Mouse (Mus musculus): ENCODE data around the gene Skp1a.
"Not testable (repeated sequence)": the region's sequence is repeated elsewhere in the genome, so short reads cannot be mapped to it uniquely, and the experiment has no call there.

Skp1a gene

DNA sequence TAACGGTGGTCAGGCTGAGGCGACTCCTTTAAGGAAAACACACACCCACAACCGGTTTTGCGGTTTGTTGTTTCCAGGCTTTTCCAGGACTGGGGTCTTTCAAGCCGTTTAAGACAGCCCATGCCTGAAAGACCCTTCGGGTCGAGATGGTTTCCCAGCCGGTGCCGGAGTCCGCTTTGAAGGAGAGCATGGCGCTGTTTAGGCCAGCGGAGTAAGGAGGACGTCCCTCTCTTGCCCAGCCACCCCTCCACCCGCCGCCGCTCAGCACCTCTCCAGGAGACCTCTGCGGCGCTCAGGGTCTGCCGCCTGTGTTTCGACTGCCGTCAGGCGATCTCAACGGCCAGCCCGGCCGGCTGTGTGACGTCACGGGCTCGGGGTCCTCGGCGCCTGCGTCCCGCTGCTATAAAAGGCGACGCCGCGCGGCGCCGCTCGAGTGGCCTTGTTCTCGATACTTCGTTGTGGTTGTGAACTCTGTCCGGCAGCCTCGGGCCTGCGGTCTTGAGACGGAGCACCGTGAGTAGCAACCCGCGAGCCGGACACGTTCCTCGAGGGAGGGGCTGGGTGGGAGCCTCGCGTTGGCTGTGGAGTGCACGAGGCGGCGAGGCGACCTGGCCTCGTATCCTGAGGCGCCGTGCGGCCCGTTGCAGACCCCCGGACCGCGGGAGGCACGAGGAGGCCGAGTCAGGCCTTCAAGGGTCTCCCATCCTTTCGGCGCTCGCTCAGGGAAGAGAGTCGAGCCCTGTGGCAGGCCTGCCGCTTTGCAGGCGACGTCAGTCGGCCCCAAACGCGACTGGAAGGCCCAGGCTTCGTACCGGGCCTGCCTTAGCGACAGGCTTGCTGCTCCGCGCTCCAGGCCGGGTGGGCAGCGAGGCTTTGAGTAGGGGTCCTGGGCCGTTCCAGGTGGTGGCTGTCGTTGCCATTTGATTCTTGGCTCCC is at the start of gene Skp1a:
Gene Skp1a (plus strand): TSS at position 390 of the 936 bp plus-strand sequence.
- in situ Hi-C loops (cut with MseI, MboI): no loop called here

DNA sequence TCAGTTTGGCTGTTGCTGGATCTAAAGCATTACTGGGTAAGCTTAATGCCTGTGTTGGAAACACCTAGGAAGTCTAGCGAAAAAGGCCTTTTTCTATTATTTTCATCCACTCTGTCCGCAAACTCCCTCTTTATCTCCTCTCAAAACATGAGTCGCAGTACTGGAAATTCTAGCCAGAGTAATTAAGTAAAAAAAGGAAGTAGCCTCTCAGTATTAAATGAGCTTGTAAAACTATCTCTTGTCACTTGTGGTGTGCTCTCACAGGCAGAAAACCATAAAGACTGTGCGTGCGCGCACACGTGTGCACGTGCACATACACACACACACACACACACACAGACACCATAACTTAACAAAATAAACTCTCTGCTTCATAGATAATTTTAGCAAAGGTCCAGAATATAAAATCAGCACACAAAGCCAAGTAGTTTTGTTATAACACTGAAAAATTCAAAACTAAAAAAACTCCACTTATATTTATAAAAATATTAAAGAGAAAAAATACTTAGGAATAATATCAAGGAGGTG is 35.2 kb upstream of the Skp1a start:
- in situ Hi-C loops (cut with MseI, MboI): not testable (repeated sequence)

DNA sequence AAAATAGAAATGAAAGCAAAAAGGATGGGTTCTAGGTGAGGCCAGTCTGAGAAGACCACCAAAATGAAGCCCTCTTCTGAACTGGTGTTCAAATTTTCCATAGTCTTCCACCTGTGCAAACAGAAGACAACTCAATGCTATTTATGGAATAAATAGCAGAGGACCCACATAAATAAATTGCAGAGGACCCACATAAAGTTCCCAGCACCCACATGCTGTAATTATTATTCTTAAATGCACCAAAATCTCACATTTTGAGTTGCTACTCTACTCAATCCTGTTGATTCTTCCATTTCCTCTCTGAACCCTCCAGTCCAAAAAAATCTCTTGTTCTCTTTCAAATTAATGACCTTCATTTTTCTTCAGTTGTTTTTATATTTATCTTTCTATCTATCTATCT is 17.9 kb upstream of the Skp1a start, which contains the start of gene Olfr1371:
Gene Olfr1371 (minus strand): TSS at position 101 of the 400 bp plus-strand sequence.
- in situ Hi-C loops (cut with MseI, MboI): no loop called here

DNA sequence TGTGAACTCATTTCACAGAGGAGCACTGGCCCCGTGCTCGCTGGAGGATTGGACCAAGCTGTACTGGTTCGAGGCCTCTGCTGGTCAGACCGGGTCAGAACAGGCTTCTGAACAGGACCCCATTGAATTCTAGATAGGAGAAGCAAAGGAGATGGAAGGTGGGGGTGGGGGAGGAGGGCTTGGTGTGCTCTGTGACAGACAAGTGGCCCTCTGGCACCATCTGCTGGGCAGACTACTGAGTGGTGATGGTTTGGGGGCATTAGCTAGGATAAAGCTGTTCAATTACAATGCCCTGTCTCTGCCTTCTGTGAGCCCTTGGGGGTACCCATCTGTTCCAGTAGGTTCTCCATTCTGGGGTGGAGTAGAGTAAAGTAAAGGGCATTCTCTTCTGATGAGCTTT is 11.5 kb upstream of the Skp1a start:
- in situ Hi-C loops (cut with MseI, MboI): loop anchor here (5.0 to 10.0 kb wide), 2 partner anchors 83 to 85 kb away; no protein-coding TSS in a partner anchor

DNA sequence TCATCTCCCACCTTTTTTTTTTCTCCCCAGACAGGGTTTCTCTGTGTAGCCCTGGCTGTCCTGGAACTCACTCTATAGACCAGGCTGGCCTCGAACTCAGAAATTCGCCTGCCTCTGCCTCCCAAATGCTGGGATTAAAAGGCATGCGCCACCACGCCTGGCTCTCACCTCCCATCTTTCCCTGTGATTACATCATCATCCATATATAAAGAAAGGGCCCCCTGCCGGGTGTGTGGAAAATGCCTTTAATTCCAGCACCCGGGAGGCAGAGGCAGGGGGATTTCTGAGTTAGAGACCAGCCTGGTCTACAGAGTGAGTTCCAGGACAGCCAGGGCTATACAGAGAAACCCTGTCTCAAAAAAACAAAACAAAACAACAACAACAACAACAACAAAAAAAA is 9.9 kb upstream of the Skp1a start:
- in situ Hi-C loops (cut with MseI, MboI): loop anchor here (5.0 to 10.0 kb wide), 2 partner anchors 85 to 87 kb away; no protein-coding TSS in a partner anchor

DNA sequence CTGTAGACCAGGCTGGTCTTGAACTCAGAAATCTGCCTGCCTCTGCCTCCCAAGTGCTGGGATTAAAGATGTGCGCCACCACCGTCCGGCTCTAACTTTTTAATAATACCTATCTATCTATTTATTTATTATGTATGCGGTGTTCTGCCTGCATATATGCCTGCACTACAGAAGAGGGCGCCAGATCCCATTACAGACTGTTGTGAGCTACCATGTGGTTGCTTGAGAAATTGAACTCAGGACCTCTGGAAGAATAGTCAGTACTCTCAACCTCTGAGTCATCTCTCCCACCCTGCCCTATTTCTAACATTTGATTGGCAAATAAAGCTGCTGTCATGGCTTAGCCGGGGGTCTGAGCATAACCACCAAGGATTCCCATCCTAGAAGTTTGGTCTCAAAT is 8.9 kb upstream of the Skp1a start:
- in situ Hi-C loops (cut with MseI, MboI): loop anchor here (5.0 to 10.0 kb wide), 2 partner anchors 86 to 88 kb away; no protein-coding TSS in a partner anchor

DNA sequence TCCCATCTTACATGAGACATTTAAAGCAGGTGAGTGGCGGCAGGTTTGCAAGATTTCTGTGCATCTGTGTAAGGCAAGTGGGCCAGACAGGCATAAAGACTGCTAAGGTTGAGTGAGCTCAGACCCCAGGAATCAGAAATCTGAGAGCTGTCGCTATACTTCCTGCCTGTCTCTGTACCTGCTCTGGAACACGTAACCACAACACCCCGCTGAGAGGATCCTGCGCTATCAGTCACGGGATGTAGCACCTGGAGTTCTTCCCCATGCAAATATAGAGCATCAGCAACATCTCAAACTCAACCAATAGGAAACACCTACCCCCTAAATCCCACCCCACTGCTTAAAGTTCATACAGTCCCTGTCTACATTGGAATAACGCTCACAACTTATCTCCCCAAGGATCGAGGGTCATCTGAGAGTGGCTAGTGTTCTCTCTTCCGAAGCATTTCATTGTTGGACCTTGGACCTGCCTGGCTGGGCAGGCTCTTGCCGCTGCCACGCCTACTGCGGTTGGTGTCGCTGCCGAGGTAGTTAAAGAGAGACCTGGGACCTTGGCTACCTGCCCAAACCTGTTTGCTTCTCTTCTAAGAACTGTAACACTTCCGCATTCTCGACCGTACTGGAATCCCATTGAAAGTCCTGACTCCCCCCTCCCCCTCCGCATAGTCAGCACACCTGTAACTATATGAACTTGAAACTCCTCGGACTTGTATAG is 7.7 kb upstream of the Skp1a start:
- in situ Hi-C loops (cut with MseI, MboI): loop anchor here (5.0 to 10.0 kb wide), 2 partner anchors 87 to 89 kb away; no protein-coding TSS in a partner anchor

DNA sequence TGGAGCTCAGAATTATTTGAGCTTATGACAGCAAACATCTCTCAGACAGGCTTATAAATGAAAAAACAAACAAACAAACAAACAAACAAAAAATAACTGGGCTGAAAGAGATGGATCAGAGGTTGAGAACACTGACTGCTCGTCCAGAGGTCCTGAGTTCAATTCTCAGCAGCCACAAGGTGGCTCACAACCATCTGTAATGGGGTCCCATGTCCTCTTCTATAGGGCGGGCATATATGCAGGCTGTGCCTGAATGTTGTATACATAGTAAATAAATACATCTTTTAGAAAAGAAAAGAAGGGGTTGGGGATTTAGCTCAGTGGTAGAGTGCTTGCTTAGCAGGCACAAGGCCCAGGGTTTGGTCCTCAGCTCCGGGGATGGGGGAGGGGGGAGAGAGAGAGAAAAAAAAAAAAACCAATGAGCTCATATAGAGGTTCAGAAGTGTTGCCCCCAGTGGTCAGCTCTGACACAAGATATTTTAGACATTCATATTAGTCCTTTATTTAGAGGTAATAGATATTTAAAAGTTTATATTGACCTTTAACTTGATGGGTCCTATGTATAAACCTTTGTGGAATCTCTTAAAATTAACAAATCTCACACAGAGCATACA is 5.7 kb upstream of the Skp1a start:
- in situ Hi-C loops (cut with MseI, MboI): loop anchor here in 1 of 2 experiments (10.0 kb wide), 1 partner anchor 91 kb away; no protein-coding TSS in a partner anchor

DNA sequence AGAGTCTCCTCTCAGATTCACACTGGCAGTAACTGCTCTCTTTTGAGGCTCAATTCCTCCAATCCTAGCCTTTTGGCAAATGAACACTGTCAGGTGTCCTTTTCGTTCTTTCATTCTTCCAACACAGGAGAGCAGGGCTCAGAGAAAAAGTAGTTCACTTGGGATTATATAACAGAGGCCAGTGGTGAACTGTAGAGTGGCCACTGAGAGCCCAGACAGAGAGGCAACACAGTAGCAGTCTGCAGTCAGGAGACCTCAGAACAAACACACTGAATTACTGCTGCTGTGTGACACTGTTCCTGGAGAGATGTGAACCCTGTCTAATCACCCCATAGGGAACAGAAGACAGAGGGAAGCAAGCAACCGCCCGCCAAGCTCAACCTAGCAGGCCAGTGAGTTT is 4.7 kb upstream of the Skp1a start:
- in situ Hi-C loops (cut with MseI, MboI): loop anchor here in 1 of 2 experiments (10.0 kb wide), 1 partner anchor 92 kb away; no protein-coding TSS in a partner anchor

DNA sequence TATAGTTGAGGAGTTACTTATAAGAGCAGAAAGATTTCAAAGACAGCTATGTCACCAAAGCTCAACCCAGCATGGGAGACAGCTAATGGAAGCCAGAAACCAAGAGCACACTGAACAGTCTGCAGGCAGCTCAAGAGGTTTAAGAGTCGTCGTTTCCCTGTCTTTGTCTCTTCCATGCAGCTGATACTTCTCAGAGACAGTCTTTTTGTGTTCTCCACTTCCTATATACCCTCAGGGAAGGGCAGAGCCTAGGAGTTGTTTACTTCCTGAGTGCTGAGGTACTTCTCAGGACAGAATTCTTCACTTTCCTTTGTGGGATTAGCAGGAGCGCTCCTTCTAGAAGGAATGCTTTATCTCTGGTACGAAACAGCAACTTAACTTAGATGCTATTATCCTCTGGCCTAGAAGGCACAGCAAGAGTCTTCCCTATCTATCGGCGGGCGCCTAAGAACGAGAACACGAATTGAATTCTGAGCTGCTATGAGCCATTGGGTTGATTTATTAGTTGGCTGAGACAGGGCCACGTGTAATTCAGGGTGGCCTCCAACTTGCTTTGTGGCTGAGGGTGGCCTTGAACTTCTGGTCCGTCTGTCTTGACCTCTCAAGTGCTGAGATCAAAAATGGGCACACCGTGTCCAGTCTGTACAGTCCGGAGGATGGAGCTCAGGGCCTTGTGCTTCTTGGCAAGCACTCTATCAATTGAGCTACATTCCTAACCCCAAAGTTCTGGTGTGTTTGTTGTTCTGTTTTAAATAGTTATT is 4.1 kb upstream of the Skp1a start:
- in situ Hi-C loops (cut with MseI, MboI): loop anchor here in 1 of 2 experiments (10.0 kb wide), 1 partner anchor 93 kb away; no protein-coding TSS in a partner anchor

DNA sequence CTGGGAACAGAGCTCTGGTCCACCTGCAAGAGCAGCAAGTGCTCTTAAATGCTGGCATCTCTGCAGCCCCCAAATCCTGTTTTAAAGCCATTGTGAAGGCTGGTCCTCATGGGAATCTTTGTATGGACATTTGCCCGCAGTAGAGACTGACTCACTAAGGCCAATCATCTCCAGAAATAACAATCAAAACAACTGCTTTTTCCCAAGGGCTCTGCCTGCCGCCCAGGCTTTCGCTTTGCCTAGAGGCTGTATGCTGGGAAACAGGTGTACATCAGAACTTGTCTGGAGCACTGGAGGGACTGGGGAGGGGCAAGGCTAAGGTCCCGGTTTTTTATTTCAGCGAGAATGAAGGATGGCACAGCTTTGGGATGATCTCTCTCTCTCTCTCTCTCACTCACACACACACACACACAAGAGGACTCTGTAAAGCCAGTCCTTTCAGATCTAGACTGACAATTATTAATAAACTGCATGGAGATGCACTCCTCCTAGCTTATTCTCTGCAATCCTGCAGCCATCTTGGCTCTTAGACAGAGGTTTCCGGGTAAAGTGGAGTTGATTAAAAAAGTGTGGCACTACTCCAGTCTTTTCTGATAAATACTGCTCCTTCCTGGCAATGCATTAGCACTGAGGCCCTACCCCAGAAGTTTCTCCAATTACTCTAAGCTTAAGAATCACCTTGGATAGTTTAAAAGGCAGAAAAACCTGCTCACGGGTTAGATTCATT is 2.9 kb upstream of the Skp1a start:
- in situ Hi-C loops (cut with MseI, MboI): loop anchor here in 1 of 2 experiments (10.0 kb wide), 1 partner anchor 94 kb away; no protein-coding TSS in a partner anchor

DNA sequence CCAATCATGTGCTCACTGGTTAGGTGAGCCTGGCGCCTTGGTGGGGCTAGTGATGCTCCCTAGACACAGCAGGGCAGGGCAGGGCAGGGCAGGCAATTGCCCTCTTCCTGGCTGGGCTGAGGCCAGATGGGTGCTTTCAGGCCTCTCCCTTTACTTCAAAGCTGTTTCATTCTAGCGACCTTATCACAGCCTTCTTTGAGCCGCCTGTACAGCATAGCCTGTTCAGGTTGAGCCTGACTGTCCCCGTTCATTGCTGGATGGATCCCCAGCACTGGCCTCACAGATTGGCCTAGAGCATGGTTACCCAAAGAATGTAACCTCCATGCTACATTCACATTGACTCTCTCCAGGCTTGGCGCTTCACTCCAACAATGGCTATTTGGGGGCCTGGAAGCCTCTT is 1.1 kb upstream of the Skp1a start:
- in situ Hi-C loops (cut with MseI, MboI): no loop called here

DNA sequence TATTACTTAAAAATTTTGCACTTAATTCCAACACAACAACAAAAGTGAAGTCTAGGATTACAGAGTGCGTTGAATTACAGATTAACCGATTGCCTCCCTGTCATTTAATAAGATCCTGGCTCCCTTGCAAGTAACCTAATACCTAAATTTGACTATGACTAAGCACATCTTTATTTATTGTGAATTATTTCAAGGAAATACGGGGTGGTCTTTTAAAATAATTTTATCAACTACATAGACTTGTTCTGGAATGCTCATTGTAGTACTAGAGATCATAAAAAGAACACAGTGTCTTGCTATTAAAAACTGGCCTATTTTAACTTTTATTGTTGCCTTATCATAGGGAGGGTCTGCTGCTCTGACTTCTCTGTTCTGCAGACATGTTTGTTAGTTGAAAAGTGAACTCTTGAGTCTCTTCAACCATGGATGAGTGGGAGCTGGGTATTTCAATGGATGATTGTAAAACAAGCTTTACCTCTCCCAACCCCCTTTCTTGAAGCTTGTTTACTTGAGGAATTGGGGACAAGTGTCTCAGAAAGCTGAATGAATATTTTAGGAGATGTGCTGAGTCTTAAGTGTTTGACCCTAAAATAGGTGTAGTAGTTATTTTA is 1.4 kb downstream of the Skp1a start:
- in situ Hi-C loops (cut with MseI, MboI): no loop called here

DNA sequence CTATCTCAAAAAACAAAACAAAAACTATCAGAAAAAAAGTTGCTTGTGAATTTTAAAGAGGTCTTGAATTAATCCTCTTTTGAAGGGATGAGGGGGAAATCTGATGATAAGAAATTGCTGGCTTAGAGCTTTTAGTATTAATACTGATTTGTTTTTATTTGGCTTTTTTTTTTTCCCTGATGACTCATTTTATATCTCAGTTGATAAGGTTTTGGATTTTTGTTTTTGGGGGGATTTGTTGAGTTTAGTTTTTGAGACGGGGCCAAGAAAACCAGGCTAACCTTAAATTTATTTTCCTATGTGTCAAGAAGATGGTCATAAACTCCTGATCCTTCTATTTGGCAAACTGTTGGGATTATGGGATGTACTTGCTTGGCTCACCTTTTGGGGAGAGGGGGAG is 2.1 kb downstream of the Skp1a start:
- in situ Hi-C loops (cut with MseI, MboI): no loop called here

DNA sequence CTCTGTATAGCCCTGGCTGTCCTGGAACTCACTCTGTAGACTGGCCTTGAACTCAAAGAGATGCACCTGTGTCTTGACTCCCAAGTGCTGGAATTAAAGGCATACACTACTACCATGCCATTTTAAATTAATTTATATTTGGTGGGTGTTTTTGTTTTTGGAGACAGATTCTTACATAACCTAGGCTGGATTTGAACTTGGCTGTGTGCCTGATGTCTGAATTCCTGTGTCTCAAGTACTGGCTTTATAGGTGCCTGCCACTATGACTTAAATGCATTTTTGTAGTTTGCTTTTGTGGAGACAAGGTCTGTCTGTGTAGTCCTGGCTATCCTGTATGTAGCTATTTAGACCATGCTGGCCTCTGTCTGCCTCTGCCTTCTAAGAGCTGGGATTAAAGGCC is 2.7 kb downstream of the Skp1a start:
- in situ Hi-C loops (cut with MseI, MboI): no loop called here

DNA sequence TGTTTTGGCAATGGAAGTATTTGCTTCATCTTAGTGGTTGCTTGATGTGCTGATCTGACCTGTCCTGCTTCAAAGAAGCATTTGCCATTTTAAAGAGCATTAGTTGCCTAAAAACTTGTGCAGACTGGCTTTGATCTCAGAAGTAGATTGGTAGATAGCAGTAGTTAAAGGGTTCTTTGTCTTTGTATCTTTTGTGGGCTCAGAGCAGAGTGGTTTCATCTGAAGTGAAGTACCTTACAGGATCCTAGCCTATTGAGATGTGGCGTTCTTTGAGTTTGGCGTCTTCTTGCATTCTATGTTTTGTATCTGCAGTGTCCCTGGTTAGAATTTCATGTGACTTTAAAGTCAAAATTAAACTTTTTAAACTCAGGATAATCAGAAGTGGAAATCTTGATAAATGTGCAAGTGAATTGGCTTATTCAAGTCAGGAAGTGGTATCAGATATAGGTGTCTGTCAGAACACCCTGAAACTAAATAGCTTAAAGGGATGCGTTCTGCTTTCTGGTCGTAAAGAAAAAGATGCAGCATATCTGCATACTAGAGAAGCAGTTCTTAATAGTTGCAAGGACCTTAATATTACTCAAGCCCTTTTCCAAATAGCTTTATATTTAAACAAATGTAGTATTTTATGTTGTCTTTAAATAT is 9.2 kb downstream of the Skp1a start:
- in situ Hi-C loops (cut with MseI, MboI): no loop called here

DNA sequence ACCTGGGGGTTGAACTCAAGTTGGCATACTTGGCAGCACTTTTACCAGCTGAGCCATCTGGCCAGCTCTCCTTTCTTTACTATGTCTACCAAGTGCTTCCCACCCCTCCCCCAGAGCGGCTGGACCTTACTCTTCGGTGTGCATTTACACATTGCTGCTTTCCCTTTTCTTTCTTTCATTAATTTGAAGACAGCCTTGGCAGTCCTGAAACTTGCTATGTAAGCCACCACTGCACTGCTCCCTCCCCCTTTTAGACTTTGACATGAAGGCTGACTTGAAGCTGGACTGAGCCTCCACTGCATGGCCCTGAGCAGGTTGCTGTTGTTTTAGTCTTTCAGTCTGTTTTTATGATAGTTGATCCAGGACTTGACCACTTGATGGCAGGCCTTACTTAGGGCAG is 17.7 kb downstream of the Skp1a start:
- in situ Hi-C loops (cut with MseI, MboI): loop anchor here in 1 of 2 experiments (5.0 kb wide), 1 partner anchor 88 kb away; no protein-coding TSS in a partner anchor

DNA sequence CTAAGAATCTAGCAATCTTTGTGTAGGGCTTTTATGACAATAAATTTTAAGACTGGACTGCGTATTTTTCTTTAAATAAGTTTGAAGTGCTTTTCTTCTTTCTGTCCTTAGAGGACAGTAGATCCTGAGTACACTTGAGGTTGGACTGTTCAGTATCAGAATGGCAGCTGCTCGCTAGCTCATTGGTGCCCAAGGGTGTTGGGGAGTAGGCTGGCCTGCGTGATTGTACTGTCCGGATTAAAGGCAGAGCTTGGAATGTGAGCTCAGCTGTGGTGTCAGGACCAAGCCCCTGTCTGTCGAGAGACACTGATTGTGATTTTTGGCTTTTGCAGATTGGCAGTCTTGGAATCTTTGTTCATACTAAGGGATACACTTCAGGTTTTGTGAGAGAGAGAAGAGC is 20.0 kb downstream of the Skp1a start:
- in situ Hi-C loops (cut with MseI, MboI): loop anchor here in 1 of 2 experiments (5.0 kb wide), 1 partner anchor 51 kb away; no protein-coding TSS in a partner anchor

DNA sequence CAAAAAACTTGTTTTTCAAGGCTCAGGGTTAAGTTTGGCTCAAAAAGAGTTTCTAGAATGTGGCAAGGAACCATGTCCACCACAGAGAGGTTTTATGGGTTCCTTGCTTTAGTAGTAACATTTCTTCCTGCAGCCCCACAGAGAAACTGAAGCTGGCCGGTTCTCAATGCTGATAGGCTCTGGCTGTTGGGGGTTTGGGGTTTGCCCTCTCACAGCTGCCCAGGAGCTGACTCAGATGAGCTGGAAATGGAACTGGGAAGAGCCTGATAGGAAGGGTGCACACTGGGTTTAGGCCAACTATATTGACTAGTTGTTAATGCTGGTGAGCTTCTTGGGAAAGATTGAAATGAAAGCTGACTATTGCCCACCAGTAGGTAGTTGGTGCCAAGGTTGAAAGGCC is 20.9 kb downstream of the Skp1a start:
- in situ Hi-C loops (cut with MseI, MboI): loop anchor here in 1 of 2 experiments (5.0 kb wide), 1 partner anchor 50 kb away; no protein-coding TSS in a partner anchor

All from mouse trophoblast stem cell (cell line).